Mouse (Mus musculus) forebrain, postnatal 0 days (tissue): ENCODE measurements at regions not wholly inside any gene's neighbourhood (a gene's known extent, or its start where the extent isn't known, plus 50 kb on each side); places are given as distances from the start of the nearest gene placed in this dataset.
"Not testable (repeated sequence)": the region's sequence is repeated elsewhere in the genome, so short reads cannot be mapped to it uniquely, and the experiment has no call there.

Experiments
- ATAC-seq: fragments of 200-750 bp; cut with Nextera tagmentation; 2 replicates; pipeline ENCODE4 v1.8.0; 2017; ENCODE audit warnings: mild to moderate bottlenecking, moderate library complexity
- DNase-seq: peaks from one replicate; pipeline ENCODE4 v3.0.0-alpha.2; 2015
- H3K27ac ChIP-seq: fragments of 300-500 bp; sonication (generic); 2 replicates; pipeline ENCODE4 v1.5.1; 2014; ENCODE audit warnings: low read depth, mild to moderate bottlenecking, antibody characterized with exemption, low read length, moderate library complexity, mixed read lengths
- H3K27me3 ChIP-seq: fragments of 300-500 bp; sonication (generic); 2 replicates; pipeline ENCODE4 v1.6.1; 2014; ENCODE audit warnings: mild to moderate bottlenecking, low read length, mixed read lengths; ENCODE audit not compliant: insufficient read depth
- H3K36me3 ChIP-seq: fragments of 300-500 bp; sonication (generic); 2 replicates; pipeline ENCODE4 v1.6.1; 2014; ENCODE audit warnings: mild to moderate bottlenecking, moderate library complexity; ENCODE audit not compliant: insufficient read depth
- H3K4me1 ChIP-seq: fragments of 300-500 bp; sonication (generic); 2 replicates; pipeline ENCODE4 v1.6.1; 2014; ENCODE audit warnings: antibody characterized with exemption; ENCODE audit not compliant: insufficient read depth
- H3K4me2 ChIP-seq: fragments of 300-500 bp; sonication (generic); 2 replicates; pipeline ENCODE4 v1.6.1; 2014; ENCODE audit warnings: low read depth, mild to moderate bottlenecking, moderate library complexity
- H3K4me3 ChIP-seq: fragments of 300-500 bp; sonication (generic); 2 replicates; pipeline ENCODE4 v1.5.1; 2014; ENCODE audit warnings: low read depth, low read length, mixed read lengths
- H3K9ac ChIP-seq: fragments of 300-500 bp; sonication (generic); 2 replicates; pipeline ENCODE4 v1.6.1; 2014; ENCODE audit warnings: mild to moderate bottlenecking
- H3K9me3 ChIP-seq: fragments of 300-500 bp; sonication (generic); 2 replicates; pipeline ENCODE4 v1.6.1; 2016; ENCODE audit warnings: low read length
- CTCF ChIP-seq: sonication (generic); IDR thresholded peaks from 2 replicates; pipeline ENCODE4 v1.5.1; 2016; ENCODE audit warnings: antibody characterized with exemption, control low read depth, low read depth
- WGBS: fragments of 180-500 bp; shearing (Covaris S2); extraction: QIAGEN DNeasy Blood & Tissue Kit; methylation state at CpG from one replicate; pipeline ENCODE4 v1.1.7; 2014; 5-methylcytosine and 5-hydroxymethylcytosine counted together

DNA sequence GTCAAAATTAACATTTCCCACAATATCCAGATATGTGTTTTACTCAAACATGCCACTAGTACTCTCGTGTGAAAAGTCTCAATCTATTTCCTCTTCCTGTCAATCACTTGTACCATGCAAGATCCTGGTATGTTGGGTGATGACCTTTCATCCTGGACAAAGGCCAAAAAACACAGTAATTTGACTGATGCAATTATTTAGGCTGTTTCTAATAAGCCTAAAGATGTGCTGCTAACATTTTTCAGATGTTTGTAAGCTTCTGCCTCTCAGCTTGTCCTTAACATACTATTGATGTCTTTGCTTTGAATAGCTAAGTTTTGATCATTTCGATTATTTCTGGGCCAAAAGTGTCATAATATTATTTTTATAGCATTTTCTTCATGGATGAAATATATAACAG is 418.4 kb upstream of the Arrdc4 start:
- Histone ChIP-seq H3K4me3 (no peak overlapping the region), H3K9me3 (no peaks in the 10 kb centered on the region), H3K27me3 (no peaks in the 10 kb centered on the region), H3K4me1 (no peaks in the 10 kb centered on the region), H3K9ac (no peak overlapping the region), H3K36me3 (no peaks in the 10 kb centered on the region), H3K4me2 (no peak overlapping the region), H3K27ac (no peak overlapping the region)
- ATAC-seq, result no peak
- DNase-seq, result no peak
- no peak for TF ChIP-seq CTCF
- 54% methylated on average over 2 of the region's 2 CpGs for WGBS

DNA sequence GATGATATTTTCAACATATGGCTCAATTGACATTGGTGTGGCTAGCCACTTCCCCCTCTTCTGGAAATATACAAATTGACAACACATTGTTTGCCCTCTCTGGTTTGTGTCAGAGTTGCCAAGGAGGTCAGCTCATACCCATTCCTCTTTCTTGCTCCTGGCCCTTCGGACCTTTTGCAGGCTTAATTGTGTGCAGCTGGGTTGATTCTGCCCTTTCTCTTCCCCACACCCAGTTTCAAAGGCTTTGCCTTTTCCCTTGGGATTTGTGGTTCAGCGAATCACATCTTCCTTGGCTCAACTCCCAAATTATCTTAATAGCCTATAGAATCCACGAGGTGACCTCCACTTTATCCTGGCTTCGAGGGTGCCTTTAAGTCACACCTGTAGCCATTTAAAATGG is 412.9 kb upstream of the Arrdc4 start:
- 74% methylated on average over 4 of the region's 4 CpGs for WGBS
- H3K9ac ChIP-seq, result no peak overlapping the region
- no peak overlapping the region for H3K4me3 ChIP-seq
- ATAC-seq, result no peak
- H3K9me3 ChIP-seq, result no peaks in the 10 kb centered on the region
- no peak overlapping the region for H3K27ac ChIP-seq
- no peaks in the 10 kb centered on the region for H3K4me1 ChIP-seq
- no peak for DNase-seq
- H3K4me2 ChIP-seq, result no peak overlapping the region
- H3K27me3 ChIP-seq, result no peaks in the 10 kb centered on the region
- TF ChIP-seq CTCF, result no peak
- H3K36me3 ChIP-seq, result no peaks in the 10 kb centered on the region

DNA sequence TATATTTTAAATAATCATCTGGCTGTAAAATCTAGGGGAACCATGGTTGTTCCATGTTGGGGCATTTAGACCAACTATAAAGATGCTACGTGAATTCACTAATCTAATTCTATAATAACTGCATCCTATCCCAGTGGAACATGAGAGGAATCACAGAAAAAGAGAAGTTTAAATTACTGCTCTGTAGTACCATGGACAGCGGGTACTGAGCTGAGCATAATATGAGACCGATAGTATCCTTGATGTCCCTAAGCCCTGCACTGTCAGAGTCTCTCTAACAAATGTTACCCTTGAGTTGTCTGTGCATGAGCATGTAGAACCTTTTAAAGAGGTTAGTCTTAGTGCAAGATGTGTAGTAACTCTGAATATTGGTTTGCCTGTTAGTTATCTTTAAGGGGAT is 393.3 kb upstream of the Arrdc4 start:
- ATAC-seq, result no peak
- no peak for TF ChIP-seq CTCF
- H3K4me1 ChIP-seq, result no peaks in the 10 kb centered on the region
- H3K27ac ChIP-seq, result no peak overlapping the region
- H3K9ac ChIP-seq, result no peak overlapping the region
- no peaks in the 10 kb centered on the region for H3K27me3 ChIP-seq
- DNase-seq, result no peak
- no peak overlapping the region for H3K4me3 ChIP-seq
- no peaks in the 10 kb centered on the region for H3K36me3 ChIP-seq
- H3K9me3 ChIP-seq, result no peaks in the 10 kb centered on the region
- H3K4me2 ChIP-seq, result no peak overlapping the region
- 89% methylated on average over 3 of the region's 3 CpGs for WGBS

DNA sequence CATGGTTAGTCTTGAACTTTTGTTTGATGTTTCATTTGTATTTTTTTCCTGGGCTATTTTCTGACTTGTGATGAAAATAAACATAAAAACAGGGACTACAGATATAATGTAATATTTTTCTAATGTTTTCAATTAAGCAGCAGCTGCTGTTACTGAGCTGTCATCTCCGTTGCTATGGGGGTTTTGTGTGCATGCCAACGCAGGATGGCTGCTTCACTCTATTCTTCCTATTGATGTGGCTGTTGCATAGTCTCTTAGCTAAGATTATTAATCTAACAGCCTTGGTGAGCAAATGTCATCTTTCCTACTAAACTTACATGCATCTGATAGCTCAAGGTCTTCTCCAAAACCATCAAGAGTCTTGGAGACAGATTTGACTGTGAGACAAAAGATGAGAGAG is 384.4 kb upstream of the Arrdc4 start:
- H3K27me3 ChIP-seq, result no peaks in the 10 kb centered on the region
- ATAC-seq (peak; percentile 45; the same call in 1 of the 2 replicates), DNase-seq (peak; percentile 35)
- no peaks in the 10 kb centered on the region for H3K36me3 ChIP-seq
- no peaks in the 10 kb centered on the region for H3K4me1 ChIP-seq
- H3K9ac ChIP-seq, result no peak overlapping the region
- 52% methylated on average over 2 of the region's 2 CpGs for WGBS
- H3K27ac ChIP-seq, result no peak overlapping the region
- no peaks in the 10 kb centered on the region for H3K9me3 ChIP-seq
- no peak for TF ChIP-seq CTCF
- no peak overlapping the region for H3K4me3 ChIP-seq
- no peak overlapping the region for H3K4me2 ChIP-seq

DNA sequence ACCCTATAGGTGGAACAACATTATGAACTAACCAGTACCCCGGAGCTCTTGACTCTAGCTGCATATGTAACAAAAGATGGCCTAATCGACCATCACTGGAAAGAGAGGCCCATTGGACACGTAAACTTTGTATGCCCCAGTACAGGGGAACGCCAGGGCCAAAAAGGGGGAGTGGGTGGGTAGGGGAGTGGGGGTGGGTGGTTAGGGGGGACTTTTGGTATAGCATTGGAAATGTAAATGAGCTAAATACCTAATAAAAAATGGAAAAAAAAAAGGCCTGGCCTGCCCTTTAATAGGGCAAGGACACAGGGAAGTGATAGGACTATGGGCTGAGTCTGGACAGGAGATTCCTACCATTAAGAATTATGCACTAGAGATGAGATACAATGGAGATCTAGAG is 352.7 kb upstream of the Arrdc4 start:
- not testable (repeated sequence) for ATAC-seq, H3K27me3 ChIP-seq, H3K9ac ChIP-seq, H3K4me2 ChIP-seq, H3K9me3 ChIP-seq, H3K4me1 ChIP-seq, H3K4me3 ChIP-seq, H3K27ac ChIP-seq, H3K36me3 ChIP-seq, DNase-seq
- 100% methylated on average over 1 of the region's 4 CpGs for WGBS

DNA sequence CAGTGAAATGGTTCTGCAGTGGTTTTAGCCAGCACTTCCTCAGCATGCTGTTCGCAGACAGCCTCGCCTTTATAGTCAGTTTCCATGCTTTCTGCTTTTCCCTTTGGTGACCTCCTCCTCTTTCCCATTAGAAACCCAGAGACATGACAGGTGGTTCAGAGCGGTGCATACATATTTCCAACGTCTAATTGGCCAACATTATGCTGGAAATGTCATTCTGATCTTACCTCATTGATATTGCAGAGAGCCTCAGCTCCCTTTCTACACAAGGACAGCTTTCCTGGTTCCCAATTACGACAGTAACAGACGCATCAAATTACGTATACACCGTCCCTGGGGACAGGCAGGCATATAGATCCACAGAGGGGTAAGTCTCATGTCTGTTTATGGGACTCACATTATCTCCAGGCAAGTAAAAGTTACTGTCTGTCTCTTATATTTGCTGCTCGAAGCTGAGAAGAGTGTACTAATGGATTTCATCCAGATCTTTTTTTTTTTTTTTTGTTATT is 348.6 kb upstream of the Arrdc4 start:
- Histone ChIP-seq H3K36me3 (no peaks in the 10 kb centered on the region), H3K27me3 (no peaks in the 10 kb centered on the region), H3K27ac (no peak overlapping the region), H3K4me3 (no peak overlapping the region), H3K4me1 (no peaks in the 10 kb centered on the region), H3K4me2 (no peak overlapping the region), H3K9ac (no peak overlapping the region), H3K9me3 (no peaks in the 10 kb centered on the region)
- no peak for TF ChIP-seq CTCF
- no peak for ATAC-seq
- 35% methylated on average over 9 of the region's 9 CpGs for WGBS
- peak; percentile 7 for DNase-seq

DNA sequence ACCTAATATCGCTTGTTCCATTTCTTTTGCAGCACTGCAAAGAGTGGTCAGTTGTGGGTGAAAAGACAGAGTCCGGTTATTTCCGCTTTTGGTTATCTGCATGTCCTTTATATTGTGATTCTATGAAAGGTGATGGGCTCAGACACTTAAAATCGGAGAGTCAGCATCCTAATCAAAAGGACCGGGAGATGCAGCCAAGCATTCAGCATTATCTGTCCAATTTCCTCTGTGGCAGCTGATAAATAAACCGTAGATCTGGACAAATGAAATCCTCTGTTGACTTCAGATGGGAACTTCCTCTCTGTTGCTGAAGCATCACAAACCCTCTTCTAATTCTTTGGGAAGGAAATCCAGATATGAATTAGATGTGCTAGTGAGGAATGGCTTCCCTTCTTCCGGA is 325.7 kb upstream of the Arrdc4 start:
- H3K4me3 ChIP-seq, result no peak overlapping the region
- H3K9ac ChIP-seq, result no peak overlapping the region
- 94% methylated on average over 7 of the region's 7 CpGs for WGBS
- H3K4me1 ChIP-seq, result no peaks in the 10 kb centered on the region
- no peak overlapping the region for H3K27ac ChIP-seq
- no peak for TF ChIP-seq CTCF
- no peaks in the 10 kb centered on the region for H3K9me3 ChIP-seq
- no peaks in the 10 kb centered on the region for H3K27me3 ChIP-seq
- H3K36me3 ChIP-seq, result no peaks in the 10 kb centered on the region
- no peak for ATAC-seq
- H3K4me2 ChIP-seq, result no peak overlapping the region
- DNase-seq, result no peak

DNA sequence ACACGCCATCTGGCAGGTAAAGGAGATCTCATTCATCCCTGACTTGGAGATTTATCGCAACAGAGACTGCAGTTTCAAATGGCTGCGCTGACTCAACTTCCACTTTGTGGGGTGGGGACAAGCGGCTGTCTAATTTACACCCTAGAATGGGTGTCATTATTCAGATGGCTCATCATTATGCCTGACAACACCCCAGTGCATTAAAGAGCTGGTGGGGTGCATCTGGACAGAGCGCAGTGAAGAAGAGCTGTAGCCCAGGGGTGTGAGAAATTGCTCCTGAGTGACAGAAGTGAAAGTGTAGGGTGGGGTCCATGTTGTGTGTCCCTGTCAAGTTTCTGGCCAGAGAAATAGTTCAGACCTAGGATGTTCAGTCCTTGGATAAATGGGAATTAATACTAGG is 314.0 kb upstream of the Arrdc4 start:
- DNase-seq (no peak), ATAC-seq (no peak)
- TF ChIP-seq CTCF, result no peak
- Histone ChIP-seq H3K36me3 (no peaks in the 10 kb centered on the region), H3K4me1 (no peaks in the 10 kb centered on the region), H3K9me3 (no peaks in the 10 kb centered on the region), H3K9ac (no peak overlapping the region), H3K27ac (no peak overlapping the region), H3K4me3 (no peak overlapping the region), H3K4me2 (no peak overlapping the region), H3K27me3 (no peaks in the 10 kb centered on the region)
- 73% methylated on average over 5 of the region's 5 CpGs for WGBS
